Mouse (Mus musculus) CH12.LX (cell line): ENCODE data around the gene Pepd. TPM values are rescaled to one million over a fixed set of nuclear protein-coding genes. Genes with fewer than 3 reads are reported as not detected.

ENCODE experiments used
- DNase-seq: peaks from one replicate; pipeline ENCODE4 v3.0.0-alpha.2; 2013; ENCODE audit errors: extremely low read depth
- H3K27ac ChIP-seq: 2 replicates; pipeline ENCODE4 v1.5.1; 2012; ENCODE audit warnings: low read depth, mild to moderate bottlenecking, control low read depth, moderate library complexity; ENCODE audit not compliant: insufficient read depth
- H3K27me3 ChIP-seq: replicated peaks from 2 replicates; pipeline ENCODE3; 2012; ENCODE audit warnings: inconsistent platforms
- H3K36me3 ChIP-seq, 2 experiments: replicated peaks in 1 of 2; 2 replicates each; pipeline versions ENCODE3 to v1.6.1; 2012; ENCODE audit warnings: inconsistent platforms in 1 of 2, low read length in 1 of 2, mild to moderate bottlenecking in 1 of 2, mixed read lengths in 1 of 2, moderate library complexity in 1 of 2; ENCODE audit not compliant: control insufficient read depth in 1 of 2, insufficient read depth in 1 of 2
- H3K4me1 ChIP-seq, 2 experiments: 2 replicates each; pipeline ENCODE4 v1.6.1; 2012; ENCODE audit warnings: inconsistent platforms in 1 of 2, moderate library complexity in 1 of 2; ENCODE audit not compliant: insufficient read depth in 2 of 2, control insufficient read depth in 1 of 2
- H3K4me2 ChIP-seq: 2 replicates; pipeline ENCODE4 v1.6.1; 2012; ENCODE audit warnings: low read depth, mild to moderate bottlenecking, control low read depth; ENCODE audit not compliant: poor library complexity, insufficient read depth, severe bottlenecking
- H3K4me3 ChIP-seq, 3 experiments: fragments of 150-350 bp in 1 of 3; sonication (generic) in 1 of 3; replicated peaks in 1 of 3; 2 replicates each; pipeline versions ENCODE3 to v1.5.1; 2011 to 2012; ENCODE audit warnings: low read depth in 2 of 3, low read length in 2 of 3, mild to moderate bottlenecking in 2 of 3, moderate library complexity in 2 of 3, control low read depth in 1 of 3, improper control_type of control experiment in 1 of 3, inconsistent platforms in 1 of 3, mixed read lengths in 1 of 3; ENCODE audit not compliant: poor library complexity in 1 of 3
- H3K79me2 ChIP-seq: replicated peaks from 2 replicates; pipeline ENCODE4 v1.6.1; 2012; ENCODE audit warnings: mild to moderate bottlenecking, moderate library complexity; ENCODE audit not compliant: control insufficient read depth, poor library complexity, insufficient read depth, severe bottlenecking; ENCODE audit errors: extremely low read depth
- H3K9ac ChIP-seq: 2 replicates; pipeline ENCODE4 v1.6.1; 2012; ENCODE audit warnings: low read depth, mild to moderate bottlenecking, control low read depth, moderate library complexity; ENCODE audit not compliant: insufficient read depth
- H3K9me3 ChIP-seq: replicated peaks from 2 replicates; pipeline ENCODE3; 2012; ENCODE audit warnings: low read length, inconsistent platforms, mixed read lengths
- CHD1 ChIP-seq: IDR thresholded peaks from 2 replicates; pipeline ENCODE4 v1.6.1; 2012; ENCODE audit warnings: low read depth, low read length, improper control_type of control experiment, inconsistent platforms
- ELF1 ChIP-seq: IDR thresholded peaks from 2 replicates; pipeline ENCODE4 v1.6.1; 2014; ENCODE audit warnings: low read depth, mild to moderate bottlenecking, inconsistent platforms, low read length, improper control_type of control experiment
- ETS1 ChIP-seq: conservative IDR thresholded peaks from 2 replicates; pipeline ENCODE4 v1.6.1; 2012; ENCODE audit warnings: low read depth, mild to moderate bottlenecking, inconsistent platforms, low read length, improper control_type of control experiment, moderate library complexity
- KAT2A ChIP-seq: IDR thresholded peaks from 2 replicates; pipeline ENCODE4 v1.6.1; 2012; ENCODE audit warnings: low read length, improper control_type of control experiment, inconsistent platforms; ENCODE audit not compliant: insufficient replicate concordance
- MAFK ChIP-seq: IDR thresholded peaks from 2 replicates; pipeline ENCODE4 v1.6.1; 2011; ENCODE audit warnings: low read length, improper control_type of control experiment; ENCODE audit not compliant: insufficient replicate concordance
- MAZ ChIP-seq: IDR thresholded peaks from 2 replicates; pipeline ENCODE4 v1.6.1; 2012; ENCODE audit warnings: low read depth, mild to moderate bottlenecking, inconsistent platforms, low read length, improper control_type of control experiment, moderate library complexity
- MEF2A ChIP-seq: IDR thresholded peaks from 2 replicates; pipeline ENCODE4 v1.6.1; 2014; ENCODE audit warnings: low read depth, mild to moderate bottlenecking, inconsistent platforms, low read length, improper control_type of control experiment, borderline replicate concordance
- NELFE ChIP-seq: IDR thresholded peaks from 2 replicates; pipeline ENCODE4 v1.6.1; 2011; ENCODE audit warnings: low read depth, low read length, improper control_type of control experiment
- POLR2AphosphoS2 ChIP-seq: IDR thresholded peaks from 2 replicates; pipeline ENCODE4 v1.6.1; 2011; ENCODE audit warnings: low read depth, low read length, improper control_type of control experiment
- TBP ChIP-seq: conservative IDR thresholded peaks from 2 replicates; pipeline ENCODE4 v1.6.1; 2011; ENCODE audit warnings: low read depth, low read length, improper control_type of control experiment
- UBTF ChIP-seq: IDR thresholded peaks from 2 replicates; pipeline ENCODE4 v1.6.1; 2012; ENCODE audit warnings: low read depth, mild to moderate bottlenecking, inconsistent platforms, low read length, improper control_type of control experiment, moderate library complexity
- USF1 ChIP-seq: IDR thresholded peaks from 2 replicates; pipeline ENCODE4 v1.6.1; 2014; ENCODE audit warnings: low read depth, mild to moderate bottlenecking, inconsistent platforms, low read length, improper control_type of control experiment
- ZC3H11A ChIP-seq: IDR thresholded peaks from 2 replicates; pipeline ENCODE4 v1.6.1; 2012; ENCODE audit warnings: low read depth, mild to moderate bottlenecking, inconsistent platforms, low read length, improper control_type of control experiment
- ZKSCAN1 ChIP-seq: IDR thresholded peaks from 2 replicates; pipeline ENCODE4 v1.6.1; 2012; ENCODE audit warnings: low read depth, inconsistent platforms, low read length, improper control_type of control experiment, borderline replicate concordance
- ZNF384 ChIP-seq: IDR thresholded peaks from 2 replicates; pipeline ENCODE4 v1.6.1; 2012; ENCODE audit warnings: low read depth, low read length, improper control_type of control experiment, inconsistent platforms
- dilution Hi-C: fragments of 300-500 bp; cut with MboI; formaldehyde crosslinking; loops from 2 replicates; pipeline ENCODE4 v1.14.3; 2020; ENCODE audit warnings: low sequenced_read_pairs; ENCODE audit not compliant: extremely low pct_unique_long_range_greater_than_20kb, extremely low pct_ligation_motif_present
- in situ Hi-C: fragments of 300-500 bp; cut with MboI; formaldehyde crosslinking; loops from 3 replicates; pipeline ENCODE4 v1.14.3; 2019; ENCODE audit warnings: low sequenced_read_pairs, low pct_ligation_motif_present, low pct_unique_long_range_greater_than_20kb, mixed read lengths
- polyA plus RNA-seq: library from polyadenylated mRNA; unstranded; fragments of >175 nt; gene quantifications from 2 replicates; pipeline ENCODE4 v1.2.1, GENCODE M21; 2012; ENCODE audit warnings: low read depth; ENCODE audit not compliant: insufficient read length
- total RNA-seq, 2 experiments: library from RNA; depleted of rRNA; stranded (reverse); fragments of 300-350 nt in 1 of 2; fragments of >200 nt in 1 of 2; gene quantifications; 2 replicates each; pipeline ENCODE4 v1.2.3; 2012 to 2014

Gene Pepd
- total and polyA plus RNA-seq, 3 experiments: 52.4 to 68.3 (median 53.5) TPM

- Histone ChIP-seq H3K9me3 (no peaks in the 10 kb centered on the region), H3K36me3 (peaks cover 7 to 78% of the 10 kb centered on the region in 2 experiments), H3K27ac (no peak overlapping the region), H3K4me3 (no peak overlapping the region), H3K4me2 (no peak overlapping the region), H3K79me2 (no peaks in the 10 kb centered on the region), H3K27me3 (no peaks in the 10 kb centered on the region), H3K4me1 (peaks cover 0 to 10% of the 10 kb centered on the region in 2 experiments; a peak in 2 of 4 replicates), H3K9ac (no peak overlapping the region)
- DNase-seq: no peak
- in situ Hi-C loops (no loop called here), dilution Hi-C loops (no loop called here)
- TF ChIP-seq NELFE (no peak), ZNF384 (no peak), MAFK (no peak), ZC3H11A (no peak), ELF1 (no peak), TBP (no peak), POLR2AphosphoS2 (no peak), MAZ (no peak), ETS1 (no peak), KAT2A (no peak), USF1 (no peak), UBTF (no peak), MEF2A (no peak), CHD1 (no peak)
Measured at GRCm38 (mm10) chr7:34957138-34957537, 45.0 kb downstream of the Pepd start.

DNA sequence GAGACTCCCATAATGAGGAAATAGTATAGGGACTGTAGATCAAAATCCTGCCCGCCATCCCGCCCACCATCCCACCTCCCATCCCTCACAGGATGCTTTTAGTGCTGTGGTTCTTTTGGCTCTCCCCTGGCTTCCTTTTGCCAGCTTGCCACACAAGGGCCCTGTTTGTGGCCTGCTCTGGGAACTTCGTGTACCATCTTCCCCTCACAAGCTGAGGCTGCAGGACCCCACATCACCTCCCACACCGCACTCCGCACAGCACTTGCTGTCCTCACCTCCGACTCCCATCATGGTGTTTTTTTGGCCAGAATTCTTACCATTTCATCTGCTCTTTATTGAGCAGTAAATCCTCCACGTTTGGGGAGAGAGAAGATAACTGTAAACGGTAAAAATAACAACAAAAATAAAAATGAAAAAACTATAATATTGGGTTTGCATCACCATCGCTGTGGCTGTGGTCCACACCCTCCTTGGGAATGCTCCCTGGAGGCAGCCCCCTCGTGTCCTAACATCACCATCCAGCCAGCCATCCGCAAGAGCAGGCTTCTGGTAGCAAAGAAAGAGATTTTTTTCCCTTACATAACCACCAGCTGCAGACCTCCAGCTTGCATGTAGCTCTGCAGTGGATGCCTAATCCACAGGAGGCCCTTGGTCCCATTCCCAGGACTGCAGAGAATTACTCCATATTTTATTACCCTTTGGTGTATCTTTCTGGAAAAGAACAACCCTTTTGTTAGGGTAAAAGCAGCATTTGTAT lies 51.9 kb downstream of the Pepd start:
- H3K27ac ChIP-seq: no peak overlapping the region
- TF ChIP-seq ZKSCAN1 (no peak), TBP (no peak)
- H3K9me3 ChIP-seq: no peaks in the 10 kb centered on the region
- no peak for DNase-seq
- no peaks in the 10 kb centered on the region for H3K27me3 ChIP-seq
- H3K79me2 ChIP-seq: no peaks in the 10 kb centered on the region
- no peak overlapping the region for H3K9ac ChIP-seq
- no peak overlapping the region for H3K4me3 ChIP-seq
- H3K36me3 ChIP-seq: peaks cover 0 to 59% of the 10 kb centered on the region in 2 experiments
- dilution Hi-C loops: no loop called here
- H3K4me1 ChIP-seq: peaks cover 0 to 3% of the 10 kb centered on the region in 2 experiments; a peak in 1 of 4 replicates
- no peak overlapping the region for H3K4me2 ChIP-seq
- in situ Hi-C loops: no loop called here
